Mouse (Mus musculus) C2C12 (cell line): ENCODE measurements around the gene Gpank1. TPM values are rescaled to one million over a fixed set of nuclear protein-coding genes. Genes with fewer than 3 reads are reported as not detected.

Source experiments
- H3K27me3 ChIP-seq: one replicate; pipeline ENCODE4 v1.6.1; 2011; ENCODE audit not compliant: control insufficient read depth, insufficient read depth, insufficient read length
- H3K36me3 ChIP-seq: one replicate; pipeline ENCODE4 v1.6.1; 2011; ENCODE audit not compliant: control insufficient read depth, insufficient read depth
- H3K4me3 ChIP-seq: one replicate; pipeline ENCODE4 v1.5.1; 2011; ENCODE audit warnings: mild to moderate bottlenecking, control low read depth; ENCODE audit not compliant: poor library complexity, insufficient read depth, severe bottlenecking
- H3K79me2 ChIP-seq: one replicate; pipeline ENCODE4 v1.6.1; 2011; ENCODE audit not compliant: control insufficient read depth, insufficient read depth
- H3K79me3 ChIP-seq: one replicate; pipeline ENCODE4 v1.6.1; 2011; ENCODE audit warnings: low read depth, control low read depth
- H3ac ChIP-seq: one replicate; pipeline ENCODE3; 2011; ENCODE audit warnings: low read depth; ENCODE audit not compliant: control insufficient read depth, insufficient read length
- CEBPB ChIP-seq: IDR thresholded peaks from one replicate; pipeline ENCODE4 v1.6.1; 2011; ENCODE audit warnings: low read depth, mild to moderate bottlenecking, control low read depth, moderate library complexity
- CTCF ChIP-seq: IDR thresholded peaks from one replicate; pipeline ENCODE4 v1.5.1; 2011; ENCODE audit not compliant: control insufficient read depth, insufficient read depth, insufficient read length
- FOSL1 ChIP-seq: IDR thresholded peaks from one replicate; pipeline ENCODE4 v1.8.0; 2011; ENCODE audit warnings: mild to moderate bottlenecking, low read length; ENCODE audit not compliant: poor library complexity, insufficient read depth, severe bottlenecking
- MAX ChIP-seq: IDR thresholded peaks from one replicate; pipeline ENCODE4 v1.6.1; 2011; ENCODE audit warnings: mild to moderate bottlenecking, control low read depth
- MYOD1 ChIP-seq: IDR thresholded peaks from one replicate; pipeline ENCODE4 v1.6.1; 2011; ENCODE audit warnings: low read depth; ENCODE audit not compliant: control insufficient read depth, insufficient read length
- MYOG ChIP-seq: IDR thresholded peaks from one replicate; pipeline ENCODE4 v1.6.1; 2011; ENCODE audit not compliant: control insufficient read depth, insufficient read length; ENCODE audit errors: extremely low read depth
- USF1 ChIP-seq: IDR thresholded peaks from one replicate; pipeline ENCODE4 v1.6.1; 2011; ENCODE audit warnings: low read depth, mild to moderate bottlenecking, control low read depth, moderate library complexity
- polyA plus RNA-seq: library from polyadenylated mRNA; unstranded; fragments of >200 nt; fragmentation: generic; extraction: Trizol; gene quantifications from one replicate; pipeline ENCODE4 v1.2.1, GENCODE M21; 2012; ENCODE audit warnings: missing spikeins

Gpank1 gene
- polyA plus RNA-seq, 1 experiment: 25.8 TPM

DNA sequence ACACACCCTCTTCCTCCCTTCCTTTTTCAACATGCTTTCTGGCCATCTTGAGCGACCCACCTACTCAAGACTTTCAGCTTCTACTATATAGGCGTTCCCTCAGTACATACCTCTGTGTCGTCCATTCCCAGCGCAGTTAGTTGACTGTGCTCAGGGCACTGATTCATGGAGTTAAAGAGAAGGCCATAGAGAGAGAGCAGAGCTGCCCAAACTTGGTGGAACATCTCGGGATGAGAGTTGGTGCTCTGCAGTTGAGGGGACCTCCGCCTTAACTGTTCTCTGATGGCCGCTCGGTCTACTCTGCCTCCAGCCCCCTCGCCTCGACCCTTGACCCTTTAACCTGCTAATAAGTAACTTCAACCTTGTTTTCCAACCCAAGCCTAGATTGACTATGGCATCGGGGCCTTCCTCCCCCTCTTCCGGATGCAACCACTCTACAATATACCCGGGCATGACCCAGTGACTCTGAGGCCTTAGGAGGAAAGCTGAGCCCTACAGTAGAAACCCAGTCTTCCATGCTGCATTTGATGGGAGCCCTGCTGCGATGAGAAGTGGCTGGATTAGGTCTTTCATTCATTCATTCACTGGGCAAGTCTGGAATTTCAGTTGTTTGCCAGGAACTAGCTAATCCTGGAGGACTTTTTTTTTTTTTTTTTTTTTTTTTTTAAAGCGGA, 10.4 kb downstream of the Gpank1 start, which contains the start of gene Apom:
Gene Apom, minus strand, starts transcription at position 551 of the 674 bp plus-strand sequence.
- Histone ChIP-seq H3K27me3 (no peaks in the 10 kb centered on the region), H3ac (no peak within 1 kb of the TSS), H3K36me3 (peaks cover 5% of the 10 kb centered on the region), H3K79me3 (peaks cover 27% of the 10 kb centered on the region), H3K4me3 (no peak within 1 kb of the TSS), H3K79me2 (peaks cover 40% of the 10 kb centered on the region)
- no peak for TF ChIP-seq CEBPB

DNA sequence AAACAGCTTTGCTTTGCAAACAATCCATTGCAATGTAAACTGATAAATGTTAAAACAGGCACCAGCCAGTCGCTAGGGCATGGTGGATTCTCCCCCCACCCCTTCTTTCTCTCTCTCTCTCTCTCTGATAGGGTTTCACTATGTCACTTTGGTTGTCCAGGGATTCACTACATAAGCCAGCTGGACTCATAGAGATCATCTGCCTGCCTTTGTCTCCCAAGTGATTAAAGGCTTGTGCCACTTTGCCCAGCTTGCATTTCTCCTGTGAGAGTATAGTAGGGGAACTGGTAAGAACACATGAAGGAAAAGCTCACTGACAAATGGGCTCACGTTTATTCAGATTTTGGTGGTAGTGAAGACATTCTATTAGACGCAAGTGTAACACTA, 10.9 kb downstream of the Gpank1 start:
- H3K36me3 ChIP-seq: peaks cover 5% of the 10 kb centered on the region
- peaks cover 27% of the 10 kb centered on the region for H3K79me3 ChIP-seq
- H3K79me2 ChIP-seq: peaks cover 40% of the 10 kb centered on the region
- TF ChIP-seq FOSL1: no peak
- TF ChIP-seq CTCF: no peak
- no peak for TF ChIP-seq MYOG
- TF ChIP-seq MYOD1: no peak
- no peak for TF ChIP-seq MAX
- no peak for TF ChIP-seq USF1
- no peak for TF ChIP-seq CEBPB
- no peak overlapping the region for H3ac ChIP-seq
- no peaks in the 10 kb centered on the region for H3K27me3 ChIP-seq
- no peak overlapping the region for H3K4me3 ChIP-seq

DNA sequence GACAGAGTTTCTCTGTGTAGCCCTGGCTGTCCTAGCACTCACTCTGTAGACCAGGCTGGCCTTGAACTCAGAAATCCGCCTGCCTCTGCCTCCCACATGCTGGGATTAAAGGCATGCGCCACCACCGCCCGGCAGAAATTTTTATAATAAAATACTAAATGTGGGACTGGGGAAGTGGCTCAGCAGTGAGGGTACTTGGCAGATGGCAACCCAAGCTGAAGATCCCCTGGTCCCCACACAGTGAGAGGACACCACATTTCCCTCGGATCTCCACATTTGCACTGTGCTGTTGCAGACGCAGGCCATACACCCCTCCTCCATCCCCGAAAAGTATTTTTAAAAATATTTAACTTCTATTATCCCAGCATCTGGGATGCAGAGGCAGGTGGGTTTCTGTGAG, 12.3 kb downstream of the Gpank1 start:
- H3ac ChIP-seq: no peak overlapping the region
- H3K79me3 ChIP-seq: peaks cover 30% of the 10 kb centered on the region
- peaks cover 40% of the 10 kb centered on the region for H3K79me2 ChIP-seq
- no peak overlapping the region for H3K4me3 ChIP-seq
- no peaks in the 10 kb centered on the region for H3K27me3 ChIP-seq
- TF ChIP-seq MYOG (no peak), FOSL1 (no peak), CEBPB (no peak), MYOD1 (no peak), USF1 (no peak)
- peaks cover under 1% of the 10 kb centered on the region for H3K36me3 ChIP-seq

DNA sequence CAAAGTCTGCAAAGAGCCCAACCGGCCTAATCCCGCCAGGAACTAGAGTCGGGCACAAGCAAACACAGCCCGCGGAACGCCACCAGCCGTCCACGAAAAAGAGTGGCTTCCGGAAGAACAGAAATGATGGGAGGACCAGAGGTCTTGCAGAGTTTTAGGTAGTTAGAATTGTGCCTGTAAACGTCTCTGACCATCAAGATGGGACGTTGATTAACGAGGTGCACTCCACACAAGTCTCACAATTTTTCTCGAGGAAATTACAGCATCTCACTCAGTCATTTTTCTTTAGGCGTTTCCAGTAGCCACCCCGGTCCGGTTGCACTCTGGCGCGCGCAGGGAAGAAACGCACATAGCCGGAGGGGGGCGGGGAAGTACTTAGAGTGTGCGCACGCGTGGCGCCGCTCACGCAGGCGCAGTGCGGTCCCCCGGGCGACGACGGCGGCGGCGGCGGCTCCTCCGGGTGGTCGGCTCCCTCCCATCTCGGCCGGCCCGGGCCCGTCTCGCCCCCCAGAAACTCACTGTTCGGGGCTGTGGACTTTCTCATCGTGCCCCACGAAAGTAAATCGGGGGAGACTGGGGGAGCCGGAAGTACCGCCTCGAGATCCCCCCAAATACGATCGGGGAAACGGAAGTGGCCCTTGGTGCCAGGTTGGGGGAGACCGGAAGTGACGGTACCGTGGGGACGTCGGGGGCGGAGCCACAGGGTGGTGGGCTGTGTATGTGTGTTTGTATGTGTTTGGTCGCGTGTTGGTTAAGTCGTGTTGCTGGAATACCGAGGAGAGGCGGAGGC, 13.7 kb downstream of the Gpank1 start, which contains the start of gene Bag6:
Gene Bag6, plus strand, starts transcription at position 378 of the 790 bp plus-strand sequence.
- H3K4me3 ChIP-seq: peak within 1 kb of the TSS; percentile 81
- H3ac ChIP-seq: peak within 1 kb of the TSS; percentile 70
- TF ChIP-seq MYOG (no peak), FOSL1 (no peak), USF1 (no peak), CTCF (no peak), MAX (peak; percentile 99), MYOD1 (no peak)
- H3K36me3 ChIP-seq: peaks cover 15% of the 10 kb centered on the region
- H3K27me3 ChIP-seq: no peaks in the 10 kb centered on the region
- H3K79me3 ChIP-seq: peaks cover 43% of the 10 kb centered on the region
- H3K79me2 ChIP-seq: peaks cover 47% of the 10 kb centered on the region

DNA sequence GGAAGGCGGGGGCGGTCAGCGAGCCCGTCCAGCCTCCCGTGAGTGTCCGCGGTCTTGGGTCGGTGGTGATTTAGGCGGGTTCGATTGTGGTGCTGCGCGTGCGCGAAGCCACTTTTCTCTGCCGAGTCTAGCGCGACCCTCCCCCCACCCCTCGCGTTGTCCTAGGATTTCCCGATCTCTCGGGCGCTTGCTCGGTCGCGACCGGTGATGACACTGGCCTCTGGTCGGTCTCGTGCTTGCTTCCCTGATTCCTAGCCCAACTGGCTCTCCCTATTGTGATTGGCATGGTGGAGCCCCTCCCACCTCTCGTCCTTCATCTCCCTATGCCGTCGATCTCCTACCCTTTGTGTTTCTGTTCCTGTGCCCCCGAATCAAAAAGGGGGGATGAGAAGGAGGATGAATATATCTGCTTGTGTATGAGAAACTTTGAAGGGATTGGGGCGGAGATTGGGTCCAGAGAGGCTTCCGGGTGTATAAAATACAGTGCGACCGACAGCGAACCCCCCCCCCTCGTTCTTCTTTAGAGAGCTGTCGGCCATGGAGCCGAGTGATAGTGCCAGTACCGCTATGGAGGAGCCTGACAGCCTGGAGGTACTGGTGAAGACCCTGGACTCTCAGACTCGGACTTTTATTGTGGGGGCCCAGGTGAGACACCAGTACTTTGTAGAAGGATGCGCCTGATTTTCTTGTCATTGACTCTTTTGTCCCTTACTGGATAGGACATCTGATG, 14.5 kb downstream of the Gpank1 start:
- H3K79me3 ChIP-seq: peaks cover 44% of the 10 kb centered on the region
- peaks cover 55% of the 10 kb centered on the region for H3K79me2 ChIP-seq
- no peak for TF ChIP-seq CEBPB
- no peak for TF ChIP-seq MYOD1
- no peak for TF ChIP-seq USF1
- no peak for TF ChIP-seq CTCF
- TF ChIP-seq MYOG: no peak
- TF ChIP-seq FOSL1: no peak
- no peak for TF ChIP-seq MAX
- H3K36me3 ChIP-seq: peaks cover 22% of the 10 kb centered on the region
- peak overlapping the region; percentile 67 for H3ac ChIP-seq
- H3K27me3 ChIP-seq: no peaks in the 10 kb centered on the region
- H3K4me3 ChIP-seq: peak overlapping the region; percentile 81
